ENCODE assay signal across 11 mouse cellular contexts in genomic region chr5:36920072-36920471, GRCm38 (mm10). TPM values are rescaled to one million over a fixed set of nuclear protein-coding genes. Genes with fewer than 3 reads are reported as not detected.
DNase-seq lines count a peak whose midpoint lies in the region; ATAC-seq and TF ChIP-seq lines count a peak whose summit lies in the region.
"Had no signal": no experiment of that assay in that cellular context is flagged by ENCODE, and none has a peak within 500 bp of the region (broad histone marks: within the 10 kb centered on the region; RNA-seq: fewer than 3 reads in every experiment).

No protein-coding gene starts in this region.

- peak; percentile 64 for TF ChIP-seq CTCF in intestine, postnatal 0 days (IDR thresholded peaks at IDR 0.05; ENCODE audit: low read depth)
- TF ChIP-seq CTCF in stomach, postnatal 0 days (IDR thresholded peaks at IDR 0.05; ENCODE audit: low read depth) = peak; percentile 71

- H3K9me3 ChIP-seq in intestine, postnatal 0 days (ENCODE audit: control insufficient read depth) = no peaks in the 10 kb centered on the region
- no peaks in the 10 kb centered on the region for H3K9me3 ChIP-seq in intestine, embryonic 15.5 days
- no peaks in the 10 kb centered on the region for H3K9me3 ChIP-seq in stomach, postnatal 0 days (ENCODE audit: control insufficient read depth, low read length)
- H3K9me3 ChIP-seq: embryonic facial prominence, embryonic 12.5 days; limb, embryonic 12.5 days; neural tube, embryonic 12.5 days had no signal

- WGBS in intestine, postnatal 0 days = 37% methylated on average over 1 of the region's 1 CpGs
- WGBS in intestine, embryonic 15.5 days = 57% methylated on average over 1 of the region's 1 CpGs
- WGBS in stomach, postnatal 0 days = 46% methylated on average over 1 of the region's 1 CpGs

- no peaks in the 10 kb centered on the region for H3K4me1 ChIP-seq in intestine, postnatal 0 days (replicated peaks; ENCODE audit: control insufficient read depth, insufficient read depth, low read length)
- no peaks in the 10 kb centered on the region for H3K4me1 ChIP-seq in intestine, embryonic 15.5 days (replicated peaks)
- no peaks in the 10 kb centered on the region for H3K4me1 ChIP-seq in stomach, postnatal 0 days (replicated peaks; ENCODE audit: control insufficient read depth, insufficient read depth)
- H3K4me1 ChIP-seq: embryonic facial prominence, embryonic 12.5 days had no signal

- no peak overlapping the region for H3K4me2 ChIP-seq in intestine, postnatal 0 days (replicated peaks; ENCODE audit: low read depth)
- H3K4me2 ChIP-seq in intestine, embryonic 15.5 days (replicated peaks) = no peak overlapping the region
- H3K4me2 ChIP-seq in stomach, postnatal 0 days (replicated peaks; ENCODE audit: low read depth) = no peak overlapping the region
- H3K4me2 ChIP-seq: embryonic facial prominence, embryonic 12.5 days; limb, embryonic 12.5 days; neural tube, embryonic 12.5 days had no signal

- intact Hi-C loops in left cerebral cortex, postnatal 10 days (cut with DNase I) = loop anchor here (5.0 kb wide), 2 partner anchors 33 to 83 kb away; no protein-coding TSS in a partner anchor

- no peak for TF ChIP-seq EP300 in stomach, postnatal 0 days (optimal IDR thresholded peaks at IDR 0.05)

- peak; percentile 39 for DNase-seq in right cerebral cortex, postnatal 4 days
- no peak for DNase-seq in right cerebral cortex, postnatal 10 days (ENCODE audit: low spot score in 2 of 2)
- peak; percentile 32 for DNase-seq in embryo, embryonic 9.5 days (ENCODE audit: extremely low spot score)
- DNase-seq in stomach, postnatal 0 days (ENCODE audit: low spot score) = no peak
- DNase-seq in left cerebral cortex, postnatal 10 days (ENCODE audit: extremely low spot score in 1 of 2, low spot score in 2 of 2) = no peak
- DNase-seq: heart, postnatal 36 days had no signal

- no peak for ATAC-seq in intestine, postnatal 0 days
- ATAC-seq in intestine, embryonic 15.5 days = no peak
- ATAC-seq in stomach, postnatal 0 days (ENCODE audit: low FRiP score, low TSS enrichment) = no peak

- H3K27me3 ChIP-seq in intestine, postnatal 0 days (replicated peaks; ENCODE audit: control insufficient read depth, insufficient read depth, low read length) = no peaks in the 10 kb centered on the region
- no peaks in the 10 kb centered on the region for H3K27me3 ChIP-seq in intestine, embryonic 15.5 days (replicated peaks)
- no peaks in the 10 kb centered on the region for H3K27me3 ChIP-seq in stomach, postnatal 0 days (ENCODE audit: control insufficient read depth, insufficient read depth, low read length)
- H3K27me3 ChIP-seq: embryonic facial prominence, embryonic 12.5 days; neural tube, embryonic 12.5 days had no signal

- H3K36me3 ChIP-seq in intestine, postnatal 0 days (ENCODE audit: control insufficient read depth, insufficient read depth) = no peaks in the 10 kb centered on the region
- no peaks in the 10 kb centered on the region for H3K36me3 ChIP-seq in intestine, embryonic 15.5 days
- H3K36me3 ChIP-seq in stomach, postnatal 0 days (ENCODE audit: control insufficient read depth, insufficient read depth, low read length) = no peaks in the 10 kb centered on the region
- H3K36me3 ChIP-seq: embryonic facial prominence, embryonic 12.5 days; limb, embryonic 12.5 days; neural tube, embryonic 12.5 days had no signal

- no peak overlapping the region for H3K27ac ChIP-seq in intestine, postnatal 0 days (ENCODE audit: low read depth, low read length)
- H3K27ac ChIP-seq in intestine, embryonic 15.5 days = no peak overlapping the region
- no peak overlapping the region for H3K27ac ChIP-seq in stomach, postnatal 0 days (replicated peaks)
- H3K27ac ChIP-seq: embryonic facial prominence, embryonic 12.5 days; limb, embryonic 12.5 days; neural tube, embryonic 12.5 days had no signal

- H3K4me3 ChIP-seq in intestine, postnatal 0 days (ENCODE audit: low read depth, low read length) = no peak overlapping the region
- H3K4me3 ChIP-seq in intestine, embryonic 15.5 days (replicated peaks) = no peak overlapping the region
- no peak overlapping the region for H3K4me3 ChIP-seq in stomach, postnatal 0 days (ENCODE audit: low read depth, low read length)
- H3K4me3 ChIP-seq: embryonic facial prominence, embryonic 12.5 days; limb, embryonic 12.5 days; neural tube, embryonic 12.5 days had no signal

- H3K9ac ChIP-seq in intestine, postnatal 0 days (ENCODE audit: low read depth, low read length) = no peak overlapping the region
- no peak overlapping the region for H3K9ac ChIP-seq in intestine, embryonic 15.5 days
- H3K9ac ChIP-seq in stomach, postnatal 0 days (ENCODE audit: low read length) = no peak overlapping the region
- H3K9ac ChIP-seq: embryonic facial prominence, embryonic 12.5 days; limb, embryonic 12.5 days; neural tube, embryonic 12.5 days had no signal

RNA-seq across cellular contexts. Expression of gene Ppp2r2c, which starts 51.8 kb away (rescaled TPM):
- polyA plus RNA-seq in intestine, postnatal 0 days (2015; fragmentation: Nextera tagmentation; extraction: Ambion mirVana) = 0.95 and 1.0 TPM in 2 replicates
- polyA plus RNA-seq in intestine, embryonic 15.5 days (2015; fragmentation: Nextera tagmentation; extraction: Ambion mirVana) = 0.73 and 0.89 TPM in 2 replicates
- polyA plus RNA-seq in stomach, postnatal 0 days (2015; fragmentation: Nextera tagmentation; extraction: Ambion mirVana) = 0.77 and 0.93 TPM in 2 replicates
- 100 to 1,000 TPM; 380 to 391 TPM for total RNA-seq in left cerebral cortex, postnatal 10 days (2021)

Comparison
In these comparisons a context has a peak if more than half of its experiments do, and no peak if none do; other contexts are left out.
1. DNase-seq: peak in right cerebral cortex, postnatal 4 days (single experiment) and embryo, embryonic 9.5 days (single experiment); none in right cerebral cortex, postnatal 10 days (0 of 2), stomach, postnatal 0 days (single experiment) and left cerebral cortex, postnatal 10 days (0 of 2).